Mouse (Mus musculus): Measurements from ENCODE around the gene Ppp1r18. TPM values are rescaled to one million over a fixed set of nuclear protein-coding genes. Genes with fewer than 3 reads are reported as not detected.

The Ppp1r18 gene
- polyA plus RNA-seq, 1 experiment from 2014 or later = 29.7 TPM

DNA sequence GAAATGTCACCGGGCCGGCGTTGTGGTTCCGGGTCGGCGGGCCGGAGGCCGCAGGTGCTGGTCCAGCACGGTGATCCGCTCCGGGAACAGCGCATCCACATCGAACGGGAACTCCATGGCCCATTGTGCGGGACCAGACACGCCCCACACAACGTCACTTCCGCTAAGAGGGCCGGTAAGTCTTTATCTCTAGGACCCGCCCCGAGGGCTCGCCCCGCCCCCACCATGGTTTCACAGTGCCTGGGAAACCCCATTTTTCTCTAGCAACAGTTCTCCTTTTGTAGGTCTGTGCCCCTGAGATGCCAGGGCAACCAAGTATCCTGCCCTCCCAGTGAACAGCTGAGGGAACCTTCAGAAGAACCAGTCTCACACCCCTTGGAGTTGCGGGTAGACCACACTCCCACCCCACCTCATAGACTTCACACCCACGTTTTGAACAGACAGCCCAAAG is 44.6 kb downstream of the Ppp1r18 start, which contains the start of gene Atat1:
Atat1 (minus strand) TSS at position 157 of the 451 bp plus-strand sequence.
- WGBS = 4% methylated on average over 25 of the region's 25 CpGs
- Histone ChIP-seq H3K36me3 (replicated peaks) (peaks cover 81% of the 10 kb centered on the region), H3K4me1 (peaks cover 20% of the 10 kb centered on the region), H3K27me3 (replicated peaks; ENCODE audit: low read depth, poor library complexity, severe bottlenecking) (no peaks in the 10 kb centered on the region), H3K9me3 (no peaks in the 10 kb centered on the region), H3K27ac (replicated peaks) (peak within 1 kb of the TSS; percentile 88), H3K4me3 (peak within 1 kb of the TSS; percentile 79)
- peak; percentile 96 for DNase-seq (ENCODE audit: low spot score)

DNA sequence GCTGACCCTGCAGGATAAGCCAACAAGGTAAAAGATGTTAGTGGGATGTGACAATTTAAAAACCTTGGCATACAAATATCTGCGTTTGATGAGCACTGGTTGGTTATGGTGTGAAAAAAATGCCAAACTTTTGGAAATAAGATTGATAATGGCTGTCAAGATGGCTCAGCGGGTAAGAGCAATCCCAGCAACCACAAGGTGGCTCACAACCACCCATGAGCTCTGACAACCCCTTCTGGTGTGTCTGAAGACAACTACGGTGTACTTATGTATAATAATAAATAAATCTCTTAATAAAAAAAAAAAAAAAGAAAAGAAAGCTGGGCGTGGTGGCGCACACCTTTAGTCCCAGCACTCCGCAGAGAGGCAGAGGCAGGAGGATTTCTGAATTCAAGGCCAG is 49.6 kb downstream of the Ppp1r18 start:
- peaks cover 21% of the 10 kb centered on the region for H3K4me1 ChIP-seq
- no peak overlapping the region for H3K27ac ChIP-seq (replicated peaks)
- peaks cover 55% of the 10 kb centered on the region for H3K36me3 ChIP-seq (replicated peaks)
- no peaks in the 10 kb centered on the region for H3K27me3 ChIP-seq (replicated peaks; ENCODE audit: low read depth, poor library complexity, severe bottlenecking)
- 86% methylated on average over 6 of the region's 6 CpGs for WGBS
- H3K4me3 ChIP-seq = peak overlapping the region; percentile 83
- no peak for DNase-seq (ENCODE audit: low spot score)
- no peaks in the 10 kb centered on the region for H3K9me3 ChIP-seq

DNA sequence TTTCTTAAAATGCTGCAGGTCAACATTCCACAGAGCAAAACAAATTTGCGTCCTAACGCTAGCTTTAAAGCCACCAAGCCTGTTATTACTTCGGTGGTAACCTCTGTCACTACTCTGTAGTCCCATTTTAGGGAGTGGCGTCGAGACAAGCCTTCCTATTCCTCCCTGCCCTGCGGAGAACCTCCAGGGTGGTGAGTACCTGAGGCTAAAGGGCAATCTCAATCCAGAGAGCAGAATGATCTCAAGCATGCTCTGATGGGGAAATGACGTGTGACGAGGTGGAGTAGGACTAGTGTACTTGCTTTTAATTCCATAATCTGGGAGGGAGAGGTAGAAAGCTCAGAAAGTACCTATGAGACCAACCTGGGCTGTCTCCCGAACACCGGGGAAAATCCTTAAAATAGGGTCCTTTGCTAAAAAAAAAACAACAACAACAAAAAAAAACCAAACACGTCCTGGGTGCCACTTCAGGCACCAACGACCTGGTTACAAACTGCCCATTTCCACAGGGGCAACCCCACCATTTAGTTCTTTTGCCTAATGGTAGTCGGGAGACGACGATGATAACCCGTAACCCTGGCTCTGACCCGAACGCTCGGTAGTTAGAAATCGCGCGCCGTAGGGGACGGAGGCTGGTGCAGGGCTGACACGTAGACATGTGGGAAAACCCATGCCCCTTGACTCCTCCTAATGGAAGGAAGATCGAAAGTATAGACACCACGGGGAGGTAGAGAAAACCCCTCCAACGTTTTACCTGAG is 50.3 kb downstream of the Ppp1r18 start:
- Histone ChIP-seq H3K4me1 (peaks cover 26% of the 10 kb centered on the region), H3K9me3 (no peaks in the 10 kb centered on the region), H3K4me3 (peak overlapping the region; percentile 83), H3K27me3 (replicated peaks; ENCODE audit: low read depth, poor library complexity, severe bottlenecking) (no peaks in the 10 kb centered on the region), H3K27ac (replicated peaks) (peak overlapping the region; percentile 97), H3K36me3 (replicated peaks) (peaks cover 60% of the 10 kb centered on the region)
- DNase-seq (ENCODE audit: low spot score) = no peak
- WGBS = 4% methylated on average over 28 of the region's 28 CpGs

DNA sequence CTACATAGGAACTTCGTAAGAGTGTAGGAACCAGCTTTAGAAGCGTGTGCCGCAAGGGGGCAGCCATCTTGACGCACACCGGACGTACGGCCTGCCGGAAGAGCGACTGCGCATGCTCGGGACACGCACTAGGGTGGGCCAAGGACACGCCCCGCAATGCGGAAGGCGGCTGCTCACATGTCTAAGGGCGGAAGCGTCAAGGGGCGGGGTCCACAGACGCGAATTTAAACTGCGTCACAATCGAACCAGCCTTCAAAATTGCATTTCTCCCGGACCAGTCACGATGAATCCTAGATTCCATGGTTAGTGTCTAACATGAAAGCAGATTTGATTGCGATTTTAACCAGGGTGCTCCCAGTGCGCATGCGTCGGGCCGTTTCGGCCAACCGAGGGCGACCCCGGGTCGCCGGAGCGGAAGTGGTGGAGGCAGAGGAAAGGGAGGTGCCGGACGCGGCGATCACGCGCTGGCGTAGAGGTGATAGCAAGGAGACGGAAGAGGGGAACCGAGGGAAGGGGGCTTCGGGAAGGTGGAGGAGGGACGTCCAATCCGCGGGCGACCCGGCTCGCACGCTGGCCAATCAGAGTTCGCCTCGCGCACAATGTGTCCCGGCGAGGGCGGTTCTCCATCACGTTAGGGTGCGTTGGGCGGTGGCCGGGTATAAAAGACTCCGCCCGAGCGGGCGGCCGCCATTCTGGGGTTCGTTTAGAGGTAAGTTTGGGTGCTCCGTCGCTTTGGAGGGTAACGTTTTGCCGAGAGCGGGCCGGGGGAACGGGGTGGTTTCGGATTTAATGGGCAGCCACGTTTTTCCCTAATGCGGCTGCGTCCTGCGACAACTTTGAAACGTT is 51.1 kb downstream of the Ppp1r18 start, which contains the start of the genes Mrps18b and Ppp1r10:
Mrps18b (minus strand) TSS at position 93 of the 846 bp plus-strand sequence.
Ppp1r10 (plus strand) TSS at position 138 of the 846 bp plus-strand sequence.
- DNase-seq (ENCODE audit: low spot score) = peak; percentile 99
- WGBS = under 1% methylated on average over 83 of the region's 83 CpGs
- Histone ChIP-seq H3K4me1 (peaks cover 30% of the 10 kb centered on the region), H3K27ac (replicated peaks) (peak within 1 kb of the TSS; percentile 97), H3K4me3 (peak within 1 kb of the TSS; percentile 83), H3K27me3 (replicated peaks; ENCODE audit: low read depth, poor library complexity, severe bottlenecking) (no peaks in the 10 kb centered on the region), H3K9me3 (no peaks in the 10 kb centered on the region), H3K36me3 (replicated peaks) (peaks cover 55% of the 10 kb centered on the region)

DNA sequence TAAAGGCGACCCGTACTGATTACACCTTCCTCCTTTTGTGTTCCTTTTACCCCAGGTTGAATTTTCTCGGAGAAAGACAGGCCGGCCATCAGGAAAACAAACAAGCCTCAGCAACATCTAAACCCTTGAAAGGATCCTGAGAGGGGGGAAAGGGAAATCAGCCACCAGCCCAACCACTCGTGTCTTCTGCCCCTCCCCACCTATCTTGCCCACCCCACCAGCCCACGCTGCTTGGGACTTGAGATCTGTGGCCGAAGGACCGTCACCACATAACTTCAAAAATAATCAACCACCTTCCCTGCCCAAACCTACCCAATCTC is 51.7 kb downstream of the Ppp1r18 start:
- WGBS = 1% methylated on average over 8 of the region's 8 CpGs
- H3K27me3 ChIP-seq (replicated peaks; ENCODE audit: low read depth, poor library complexity, severe bottlenecking) = no peaks in the 10 kb centered on the region
- peak overlapping the region; percentile 97 for H3K27ac ChIP-seq (replicated peaks)
- peak; percentile 56 for DNase-seq (ENCODE audit: low spot score)
- no peaks in the 10 kb centered on the region for H3K9me3 ChIP-seq
- peaks cover 49% of the 10 kb centered on the region for H3K36me3 ChIP-seq (replicated peaks)
- H3K4me1 ChIP-seq = peaks cover 30% of the 10 kb centered on the region
- H3K4me3 ChIP-seq = peak overlapping the region; percentile 83

DNA sequence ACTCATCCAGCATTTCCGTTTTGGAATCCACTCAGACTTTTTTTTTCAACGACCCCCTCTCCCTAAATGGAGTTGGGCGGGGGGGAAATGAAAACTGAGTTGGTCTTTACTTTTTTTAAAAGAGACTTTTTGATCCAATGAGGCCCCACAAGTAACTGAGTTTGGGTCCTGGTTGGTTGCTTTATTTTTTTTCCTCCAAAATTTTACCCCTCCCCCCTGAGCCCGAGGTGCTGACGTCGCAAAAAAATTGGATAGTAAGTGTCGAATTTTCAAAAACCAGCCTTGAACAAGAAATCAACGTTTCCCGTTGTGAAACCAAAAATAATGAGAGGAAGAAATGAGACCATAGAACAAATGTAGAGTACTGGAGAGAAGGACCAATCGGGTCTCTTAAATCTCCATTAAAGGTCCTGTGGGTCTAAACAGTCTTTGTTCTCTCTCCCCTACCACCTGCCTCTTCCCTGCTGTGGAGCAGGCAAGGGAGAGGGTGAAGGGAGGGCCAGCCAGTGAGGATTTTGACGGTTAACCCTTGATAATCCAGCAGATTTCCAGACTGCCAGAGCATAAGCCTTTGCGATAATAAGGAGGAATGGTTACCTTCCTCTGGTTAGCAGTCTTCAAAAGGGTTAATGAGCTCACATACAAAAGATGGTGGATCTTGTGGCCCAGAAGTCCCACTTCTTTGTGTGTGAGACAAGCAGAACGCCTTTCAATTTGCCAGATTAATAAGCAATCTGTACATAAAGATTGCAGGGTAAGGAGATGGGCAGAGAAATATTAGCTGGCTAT is 52.3 kb downstream of the Ppp1r18 start:
- Histone ChIP-seq H3K27ac (replicated peaks) (peak overlapping the region; percentile 97), H3K4me3 (peak overlapping the region; percentile 83), H3K27me3 (replicated peaks; ENCODE audit: low read depth, poor library complexity, severe bottlenecking) (no peaks in the 10 kb centered on the region), H3K36me3 (replicated peaks) (peaks cover 48% of the 10 kb centered on the region), H3K9me3 (no peaks in the 10 kb centered on the region), H3K4me1 (peaks cover 30% of the 10 kb centered on the region)
- peak; percentile 71 for DNase-seq (ENCODE audit: low spot score)
- under 1% methylated on average over 13 of the region's 13 CpGs for WGBS

DNA sequence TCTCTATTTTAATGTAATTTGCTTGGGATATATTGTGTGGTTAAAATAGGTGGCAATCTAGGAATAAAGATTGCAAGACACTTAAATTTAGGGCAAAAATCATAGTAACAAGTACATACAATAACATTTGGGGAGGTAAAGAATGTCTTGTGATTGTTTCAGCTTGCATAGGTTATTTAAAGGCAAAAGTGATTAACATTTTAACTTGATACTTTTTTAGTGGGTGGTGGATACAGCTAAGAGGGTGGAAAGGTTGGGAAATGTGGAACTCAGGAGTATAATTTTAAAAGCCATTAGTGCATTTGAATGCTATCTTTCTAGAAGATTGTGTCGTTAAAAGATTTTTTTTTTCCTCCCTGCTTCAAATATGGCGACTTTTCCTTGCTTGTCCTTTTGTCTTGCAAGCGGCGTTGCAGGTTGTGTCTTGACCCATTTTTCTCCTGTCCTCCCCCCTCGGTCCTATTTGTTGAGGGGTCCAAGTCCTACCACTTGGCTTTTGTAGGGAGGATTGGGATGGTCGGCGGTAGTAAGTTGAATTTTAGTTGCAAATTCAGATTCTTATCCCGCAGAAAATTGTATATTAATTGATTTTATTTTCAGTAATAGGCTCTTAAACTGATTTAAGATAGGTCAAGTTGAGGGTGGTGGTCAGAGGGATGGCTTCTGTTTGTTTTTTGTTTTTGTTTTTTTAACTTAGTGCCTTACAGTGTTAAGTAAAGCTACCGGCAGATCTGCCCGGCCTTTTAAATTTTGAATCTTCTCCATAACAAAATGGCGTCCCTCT is 53.1 kb downstream of the Ppp1r18 start:
- no peaks in the 10 kb centered on the region for H3K27me3 ChIP-seq (replicated peaks; ENCODE audit: low read depth, poor library complexity, severe bottlenecking)
- H3K9me3 ChIP-seq = no peaks in the 10 kb centered on the region
- peaks cover 30% of the 10 kb centered on the region for H3K4me1 ChIP-seq
- DNase-seq (ENCODE audit: low spot score) = peak; percentile 65
- peak overlapping the region; percentile 97 for H3K27ac ChIP-seq (replicated peaks)
- peak overlapping the region; percentile 83 for H3K4me3 ChIP-seq
- under 1% methylated on average over 11 of the region's 11 CpGs for WGBS
- peaks cover 48% of the 10 kb centered on the region for H3K36me3 ChIP-seq (replicated peaks)

DNA sequence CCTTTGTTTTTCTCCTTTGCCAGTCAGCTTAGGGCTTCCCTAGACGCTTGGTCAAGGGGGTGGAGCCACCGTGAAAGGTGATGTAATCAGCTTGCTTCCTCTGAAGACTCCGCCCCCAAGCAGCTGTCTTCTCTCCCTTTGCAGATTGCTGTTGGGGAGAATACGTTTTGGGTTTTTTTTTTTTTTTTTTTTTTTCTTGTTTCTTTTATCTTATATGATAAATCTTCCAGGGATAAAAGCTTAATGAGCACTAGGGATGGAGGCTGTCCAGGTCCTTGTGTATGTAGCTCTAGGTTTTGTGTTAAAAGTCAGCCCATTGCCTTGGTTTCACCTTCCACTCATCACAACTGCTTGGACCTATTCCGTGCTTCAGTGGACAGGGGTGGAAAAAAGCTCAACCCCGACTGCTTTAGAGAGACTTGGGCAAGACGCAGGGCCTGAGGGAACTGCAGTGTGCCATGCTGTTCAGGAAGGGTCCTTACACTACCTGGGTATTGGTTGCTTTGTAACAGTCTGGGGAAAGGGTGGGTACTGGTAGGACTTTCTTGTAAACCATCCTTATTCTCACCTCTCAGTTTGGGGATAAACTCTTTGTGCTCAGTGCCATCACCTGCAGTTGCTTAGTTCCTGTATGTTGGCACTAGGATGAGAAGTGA is 53.8 kb downstream of the Ppp1r18 start:
- DNase-seq (ENCODE audit: low spot score) = peak; percentile 91
- peak overlapping the region; percentile 83 for H3K4me3 ChIP-seq
- WGBS = 22% methylated on average over 7 of the region's 7 CpGs
- H3K27ac ChIP-seq (replicated peaks) = peak overlapping the region; percentile 97
- H3K4me1 ChIP-seq = peaks cover 30% of the 10 kb centered on the region
- H3K36me3 ChIP-seq (replicated peaks) = peaks cover 48% of the 10 kb centered on the region
- no peaks in the 10 kb centered on the region for H3K27me3 ChIP-seq (replicated peaks; ENCODE audit: low read depth, poor library complexity, severe bottlenecking)
- no peaks in the 10 kb centered on the region for H3K9me3 ChIP-seq

DNA sequence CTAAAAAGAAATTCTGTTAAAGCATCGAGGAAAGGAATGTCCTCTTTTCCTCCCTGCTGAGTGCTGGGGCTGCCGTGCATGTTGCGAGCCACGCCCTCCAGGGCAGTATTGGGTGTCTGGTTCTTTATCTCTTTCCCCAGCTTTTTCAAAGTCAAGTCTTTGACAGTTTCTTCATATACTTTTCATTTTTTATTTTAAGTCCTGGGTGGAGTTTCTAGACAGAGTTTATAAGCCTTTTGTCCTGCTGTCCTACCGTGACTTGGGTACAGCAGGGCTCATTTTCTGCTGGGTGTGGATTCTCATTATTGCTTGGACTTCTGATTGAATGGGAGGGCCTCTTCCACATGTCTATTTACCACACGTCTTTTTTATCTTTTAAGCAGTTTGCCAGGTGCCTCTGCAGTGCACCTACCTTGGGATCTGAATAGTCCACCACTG is 54.5 kb downstream of the Ppp1r18 start:
- WGBS = 74% methylated on average over 6 of the region's 6 CpGs
- peak overlapping the region; percentile 97 for H3K27ac ChIP-seq (replicated peaks)
- H3K4me1 ChIP-seq = peaks cover 28% of the 10 kb centered on the region
- DNase-seq (ENCODE audit: low spot score) = no peak
- H3K9me3 ChIP-seq = no peaks in the 10 kb centered on the region
- peaks cover 51% of the 10 kb centered on the region for H3K36me3 ChIP-seq (replicated peaks)
- peak overlapping the region; percentile 83 for H3K4me3 ChIP-seq
- H3K27me3 ChIP-seq (replicated peaks; ENCODE audit: low read depth, poor library complexity, severe bottlenecking) = no peaks in the 10 kb centered on the region

DNA sequence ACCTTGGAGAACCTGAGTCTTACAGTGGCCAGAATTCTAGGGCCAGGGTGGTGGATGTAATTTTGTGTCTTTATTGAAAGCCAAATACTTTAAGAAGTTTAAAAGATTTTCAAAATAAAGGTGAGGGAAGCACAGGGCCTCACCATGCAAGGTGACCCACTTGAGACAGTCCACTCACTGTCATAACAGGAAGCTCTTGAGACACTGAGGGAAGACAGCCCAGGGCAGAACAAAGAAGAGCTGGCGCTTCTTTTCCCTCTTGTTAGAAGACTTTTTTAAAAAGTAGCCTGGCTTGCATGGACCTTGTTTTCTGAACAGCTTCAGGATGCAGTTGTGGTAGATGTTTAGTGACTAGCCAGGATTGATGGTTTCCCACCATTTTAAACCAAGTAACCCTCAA is 55.0 kb downstream of the Ppp1r18 start:
- H3K27ac ChIP-seq (replicated peaks) = peak overlapping the region; percentile 97
- H3K4me1 ChIP-seq = peaks cover 23% of the 10 kb centered on the region
- H3K27me3 ChIP-seq (replicated peaks; ENCODE audit: low read depth, poor library complexity, severe bottlenecking) = no peaks in the 10 kb centered on the region
- DNase-seq (ENCODE audit: low spot score) = no peak
- H3K4me3 ChIP-seq = peak overlapping the region; percentile 83
- no peaks in the 10 kb centered on the region for H3K9me3 ChIP-seq
- WGBS = 84% methylated on average over 1 of the region's 1 CpGs
- peaks cover 56% of the 10 kb centered on the region for H3K36me3 ChIP-seq (replicated peaks)

Measured in embryonic facial prominence, embryonic 10.5 days (tissue).